ENCODE assay signal across 10 mouse cellular contexts in genomic region chr7:143556964-143557610, GRCm38 (mm10). TPM values are rescaled to one million over a fixed set of nuclear protein-coding genes. Genes with fewer than 3 reads are reported as not detected.
A peak's percentile ranks its signal among the peaks of the same experiment; 100 is the strongest.
DNase-seq lines count a peak whose midpoint lies in the region; ATAC-seq and TF ChIP-seq lines count a peak whose summit lies in the region.
"Had no signal": no experiment of that assay in that cellular context is flagged by ENCODE, and none has a peak within 500 bp of the region (broad histone marks: within the 10 kb centered on the region; RNA-seq: fewer than 3 reads in every experiment).

No protein-coding gene starts in this region.

- TF ChIP-seq EP300 in lung, postnatal 0 days (IDR thresholded peaks at IDR 0.05) = no peak

- no peak overlapping the region for H3K4me3 ChIP-seq in intestine, embryonic 16.5 days (ENCODE audit: low read length)
- no peak overlapping the region for H3K4me3 ChIP-seq in intestine, embryonic 15.5 days (replicated peaks)
- no peak overlapping the region for H3K4me3 ChIP-seq in lung, postnatal 0 days (ENCODE audit: low read depth, low read length)
- H3K4me3 ChIP-seq: heart, embryonic 13.5 days; megakaryocyte, embryonic 14.5 days had no signal

- 78% methylated on average over 8 of the region's 8 CpGs for WGBS in intestine, embryonic 16.5 days
- WGBS in intestine, embryonic 15.5 days = 75% methylated on average over 8 of the region's 8 CpGs
- 65% methylated on average over 8 of the region's 8 CpGs for WGBS in lung, postnatal 0 days

- H3K4me2 ChIP-seq in intestine, embryonic 16.5 days (ENCODE audit: low read depth, low read length) = no peak overlapping the region
- H3K4me2 ChIP-seq in intestine, embryonic 15.5 days (replicated peaks) = no peak overlapping the region
- no peak overlapping the region for H3K4me2 ChIP-seq in lung, postnatal 0 days (replicated peaks; ENCODE audit: low read depth, low read length)
- H3K4me2 ChIP-seq: heart, embryonic 13.5 days had no signal

- no peaks in the 10 kb centered on the region for H3K4me1 ChIP-seq in intestine, embryonic 16.5 days (ENCODE audit: control insufficient read depth, insufficient read depth, low read length)
- H3K4me1 ChIP-seq in intestine, embryonic 15.5 days (replicated peaks) = no peaks in the 10 kb centered on the region
- H3K4me1 ChIP-seq in lung, postnatal 0 days (ENCODE audit: insufficient read depth, low read depth, low read length) = no peaks in the 10 kb centered on the region
- H3K4me1 ChIP-seq: heart, embryonic 13.5 days; megakaryocyte, embryonic 14.5 days had no signal

- H3K36me3 ChIP-seq in intestine, embryonic 16.5 days (ENCODE audit: control insufficient read depth, insufficient read depth, low read length) = 0 out of 2 replicates have a peak, but pooled peaks cover 13% of the 10 kb centered on the region
- peaks cover 36% of the 10 kb centered on the region for H3K36me3 ChIP-seq in intestine, embryonic 15.5 days
- H3K36me3 ChIP-seq in lung, postnatal 0 days (ENCODE audit: insufficient read depth, low read length) = peaks cover 23% of the 10 kb centered on the region; the same call in 1 of the 2 replicates

- no peak overlapping the region for H3K27ac ChIP-seq in intestine, embryonic 16.5 days (ENCODE audit: low read length)
- H3K27ac ChIP-seq in intestine, embryonic 15.5 days = no peak overlapping the region
- no peak overlapping the region for H3K27ac ChIP-seq in lung, postnatal 0 days (ENCODE audit: low read length)
- H3K27ac ChIP-seq: heart, embryonic 13.5 days had no signal

- H3K27me3 ChIP-seq in intestine, embryonic 16.5 days (replicated peaks; ENCODE audit: control insufficient read depth, insufficient read depth, low read length) = no peaks in the 10 kb centered on the region
- H3K27me3 ChIP-seq in intestine, embryonic 15.5 days (replicated peaks) = no peaks in the 10 kb centered on the region
- no peaks in the 10 kb centered on the region for H3K27me3 ChIP-seq in lung, postnatal 0 days (replicated peaks; ENCODE audit: insufficient read depth, low read length)
- H3K27me3 ChIP-seq: heart, embryonic 13.5 days; megakaryocyte, embryonic 14.5 days had no signal

- 0 out of 2 replicates have a peak, but pooled peaks have one; percentile 21 for ATAC-seq in intestine, embryonic 16.5 days
- ATAC-seq in intestine, embryonic 15.5 days = no peak
- peak; percentile 40 to 42; a peak in 1 of 4 replicates for ATAC-seq in hematopoietic stem cell, adult 5-6 weeks (replicated peaks in 1 of 2; ENCODE audit: insufficient read depth in 1 of 2, low FRiP score in 2 of 2, low TSS enrichment in 1 of 2, low read depth in 1 of 2, poor library complexity in 2 of 2, severe bottlenecking in 2 of 2)
- no peak for ATAC-seq in lung, postnatal 0 days

- H3K9me3 ChIP-seq in intestine, embryonic 16.5 days (ENCODE audit: control insufficient read depth, low read length) = no peaks in the 10 kb centered on the region
- H3K9me3 ChIP-seq in intestine, embryonic 15.5 days = no peaks in the 10 kb centered on the region
- no peaks in the 10 kb centered on the region for H3K9me3 ChIP-seq in lung, postnatal 0 days (ENCODE audit: low read length)
- H3K9me3 ChIP-seq: heart, embryonic 13.5 days; megakaryocyte, embryonic 14.5 days had no signal

- DNase-seq in MEL-GATA-1-ER (ENCODE audit: extremely low read depth, low read depth) = peak; percentile 75
- DNase-seq in cerebellum, postnatal 14 days = peak; percentile 43 to 54
- peak; percentile 7 for DNase-seq in lung, postnatal 0 days (ENCODE audit: low spot score)
- peak; percentile 45 for DNase-seq in right cerebral cortex, postnatal 4 days
- no peak for DNase-seq in c-Kit-positive CD71-positive TER-119-positive erythroid progenitor cells, embryonic 14.5 days (ENCODE audit: low spot score)

- H3K9ac ChIP-seq in intestine, embryonic 16.5 days (ENCODE audit: low read depth, low read length) = no peak overlapping the region
- H3K9ac ChIP-seq in intestine, embryonic 15.5 days = no peak overlapping the region
- no peak overlapping the region for H3K9ac ChIP-seq in lung, postnatal 0 days (replicated peaks; ENCODE audit: low read depth)
- H3K9ac ChIP-seq: heart, embryonic 13.5 days had no signal

- no peak for TF ChIP-seq CTCF in lung, postnatal 0 days (IDR thresholded peaks at IDR 0.05)

RNA-seq across cellular contexts. Expression of gene Nap1l4, which starts 8.2 kb away (rescaled TPM):
- polyA plus RNA-seq in intestine, embryonic 16.5 days (2015; fragmentation: Nextera tagmentation; extraction: Ambion mirVana) = 175 and 192 TPM in 2 replicates
- 198 TPM in 2 replicates for polyA plus RNA-seq in intestine, embryonic 15.5 days (2015; fragmentation: Nextera tagmentation; extraction: Ambion mirVana)
- total RNA-seq in hematopoietic stem cell, adult 5-6 weeks (2017) = 151 and 212 TPM in 2 replicates
- polyA plus RNA-seq in lung, postnatal 0 days (2015; fragmentation: Nextera tagmentation; extraction: Ambion mirVana) = 107 and 109 TPM in 2 replicates

RNA-seq across cellular contexts. Expression of gene Cars, which starts 42.8 kb away (rescaled TPM):
- polyA plus RNA-seq in intestine, embryonic 16.5 days (2015; fragmentation: Nextera tagmentation; extraction: Ambion mirVana) = 56.4 and 62.8 TPM in 2 replicates
- polyA plus RNA-seq in intestine, embryonic 15.5 days (2015; fragmentation: Nextera tagmentation; extraction: Ambion mirVana) = 57.6 and 62.7 TPM in 2 replicates
- total RNA-seq in hematopoietic stem cell, adult 5-6 weeks (2017) = 57.2 and 77.7 TPM in 2 replicates
- 24.4 and 26.4 TPM in 2 replicates for polyA plus RNA-seq in lung, postnatal 0 days (2015; fragmentation: Nextera tagmentation; extraction: Ambion mirVana)

RNA-seq across cellular contexts. Expression of gene Phlda2, which starts 54.1 kb away (rescaled TPM):
- polyA plus RNA-seq in intestine, embryonic 16.5 days (2015; fragmentation: Nextera tagmentation; extraction: Ambion mirVana) = 11.7 and 16.1 TPM in 2 replicates
- polyA plus RNA-seq in intestine, embryonic 15.5 days (2015; fragmentation: Nextera tagmentation; extraction: Ambion mirVana) = 13.6 and 17.7 TPM in 2 replicates
- 1.8 and 4.7 TPM in 2 replicates for total RNA-seq in hematopoietic stem cell, adult 5-6 weeks (2017)
- 3.2 and 5.4 TPM in 2 replicates for polyA plus RNA-seq in lung, postnatal 0 days (2015; fragmentation: Nextera tagmentation; extraction: Ambion mirVana)

Comparison
In these comparisons a context has a peak if more than half of its experiments do, and no peak if none do; other contexts are left out.
1. ATAC-seq: peak in intestine, embryonic 16.5 days (single experiment) and hematopoietic stem cell, adult 5-6 weeks (2 of 2); none in intestine, embryonic 15.5 days (single experiment) and lung, postnatal 0 days (single experiment).